Mouse (Mus musculus) midbrain, postnatal 0 days (tissue): Measurements from ENCODE around the gene Tfap2c. TPM values are rescaled to one million over a fixed set of nuclear protein-coding genes. Genes with fewer than 3 reads are reported as not detected.

Experiments used
- ATAC-seq: fragments of 200-750 bp; cut with Nextera tagmentation; 2 replicates; pipeline ENCODE4 v1.8.0; 2017; ENCODE audit warnings: moderate number of reproducible peaks, mild to moderate bottlenecking, moderate TSS enrichment, moderate library complexity; ENCODE audit not compliant: low FRiP score
- DNase-seq: peaks from one replicate; pipeline ENCODE4 v3.0.0-alpha.2; 2015; ENCODE audit warnings: low spot score
- H3K27ac ChIP-seq: fragments of 300-500 bp; sonication (generic); 2 replicates; pipeline ENCODE4 v1.5.1; 2014; ENCODE audit warnings: low read depth, mild to moderate bottlenecking, low read length, mixed read lengths
- H3K27me3 ChIP-seq: fragments of 300-500 bp; sonication (generic); 2 replicates; pipeline ENCODE4 v1.6.1; 2014; ENCODE audit warnings: low read length, control low read depth, mixed read lengths; ENCODE audit not compliant: insufficient read depth
- H3K36me3 ChIP-seq: fragments of 300-500 bp; sonication (generic); 2 replicates; pipeline ENCODE4 v1.6.1; 2014; ENCODE audit warnings: low read length, control low read depth, mixed read lengths; ENCODE audit not compliant: insufficient read depth
- H3K4me1 ChIP-seq: fragments of 300-500 bp; sonication (generic); 2 replicates; pipeline ENCODE4 v1.6.1; 2014; ENCODE audit warnings: mild to moderate bottlenecking, control low read depth, antibody characterized with exemption, low read length, mixed read lengths; ENCODE audit not compliant: insufficient read depth
- H3K4me2 ChIP-seq: fragments of 300-500 bp; sonication (generic); 2 replicates; pipeline ENCODE4 v1.6.1; 2014; ENCODE audit warnings: low read depth, mild to moderate bottlenecking, low read length, mixed read lengths; ENCODE audit not compliant: poor library complexity, severe bottlenecking
- H3K4me3 ChIP-seq: fragments of 300-500 bp; sonication (generic); 2 replicates; pipeline ENCODE4 v1.5.1; 2014; ENCODE audit warnings: low read depth, mild to moderate bottlenecking, low read length, moderate library complexity
- H3K9ac ChIP-seq: fragments of 300-500 bp; sonication (generic); replicated peaks from 2 replicates; pipeline ENCODE4 v1.6.1; 2014; ENCODE audit warnings: mild to moderate bottlenecking, low read length, moderate library complexity, mixed read lengths; ENCODE audit not compliant: poor library complexity, severe bottlenecking
- H3K9me3 ChIP-seq: fragments of 300-500 bp; sonication (generic); 2 replicates; pipeline ENCODE4 v1.6.1; 2016; ENCODE audit warnings: low read length, control low read depth
- CTCF ChIP-seq: IDR thresholded peaks from 2 replicates; pipeline ENCODE4 v1.5.1; 2016; ENCODE audit warnings: antibody characterized with exemption, mild to moderate bottlenecking
- WGBS: fragments of 180-500 bp; shearing (Covaris S2); extraction: QIAGEN DNeasy Blood & Tissue Kit; methylation state at CpG from one replicate; pipeline ENCODE4 v1.1.7; 2014; 5-methylcytosine and 5-hydroxymethylcytosine counted together
- polyA plus RNA-seq: library from polyadenylated mRNA; unstranded; fragments of >200 nt; fragmentation: Nextera tagmentation; extraction: Ambion mirVana; gene quantifications from 2 replicates; pipeline ENCODE4 v1.2.1, GENCODE M21; 2015
- total RNA-seq: library from RNA; depleted of rRNA; stranded (reverse); fragments of >200 nt; gene quantifications from 2 replicates; pipeline ENCODE4 v1.2.3, GENCODE M21; 2014

The Tfap2c gene
- total and polyA plus RNA-seq, 2 experiments from 2014 or later = not detected

GRCm38 (mm10) chr2:172548672-172549255, 629 bp upstream of the Tfap2c start:
- no peak for DNase-seq
- peaks cover 77% of the 10 kb centered on the region for H3K27me3 ChIP-seq
- no peaks in the 10 kb centered on the region for H3K4me1 ChIP-seq
- H3K27ac ChIP-seq = no peak overlapping the region
- H3K9me3 ChIP-seq = no peaks in the 10 kb centered on the region
- H3K9ac ChIP-seq = no peak overlapping the region
- no peaks in the 10 kb centered on the region for H3K36me3 ChIP-seq
- no peak overlapping the region for H3K4me2 ChIP-seq
- no peak for ATAC-seq
- TF ChIP-seq CTCF = no peak
- H3K4me3 ChIP-seq = no peak overlapping the region
- under 1% methylated on average over 27 of the region's 27 CpGs for WGBS

GRCm38 (mm10) chr2:172550364-172551080, 1.1 kb downstream of the Tfap2c start:
- Histone ChIP-seq H3K4me1 (no peaks in the 10 kb centered on the region), H3K27ac (no peak overlapping the region), H3K9me3 (no peaks in the 10 kb centered on the region), H3K27me3 (peaks cover 83% of the 10 kb centered on the region), H3K36me3 (no peaks in the 10 kb centered on the region), H3K4me3 (no peak overlapping the region), H3K9ac (no peak overlapping the region), H3K4me2 (no peak overlapping the region)
- TF ChIP-seq CTCF = peak; percentile 67
- 1% methylated on average over 52 of the region's 62 CpGs for WGBS
- peak; percentile 38 for DNase-seq
- ATAC-seq = no peak

- WGBS = under 1% methylated on average over 57 of the region's 57 CpGs
- H3K4me1 ChIP-seq = no peaks in the 10 kb centered on the region
- H3K9me3 ChIP-seq = no peaks in the 10 kb centered on the region
- H3K27ac ChIP-seq = no peak overlapping the region
- H3K36me3 ChIP-seq = no peaks in the 10 kb centered on the region
- DNase-seq = no peak
- no peak overlapping the region for H3K9ac ChIP-seq
- H3K4me3 ChIP-seq = no peak overlapping the region
- no peak for TF ChIP-seq CTCF
- H3K4me2 ChIP-seq = no peak overlapping the region
- ATAC-seq = no peak
- H3K27me3 ChIP-seq = peaks cover 83% of the 10 kb centered on the region
Observed at GRCm38 (mm10) chr2:172551081-172551720, 1.8 kb downstream of the Tfap2c start.

- Histone ChIP-seq H3K4me2 (no peak overlapping the region), H3K4me3 (no peak overlapping the region), H3K9ac (no peak overlapping the region), H3K4me1 (no peaks in the 10 kb centered on the region), H3K9me3 (no peaks in the 10 kb centered on the region), H3K27ac (no peak overlapping the region), H3K36me3 (no peaks in the 10 kb centered on the region), H3K27me3 (peaks cover 77% of the 10 kb centered on the region)
- ATAC-seq = no peak
- 4% methylated on average over 14 of the region's 14 CpGs for WGBS
- no peak for DNase-seq
- no peak for TF ChIP-seq CTCF
Observed at GRCm38 (mm10) chr2:172551872-172552271, 2.5 kb downstream of the Tfap2c start.

- no peak overlapping the region for H3K4me3 ChIP-seq
Observed at GRCm38 (mm10) chr2:172552666-172553065, 3.3 kb downstream of the Tfap2c start.

GRCm38 (mm10) chr2:172554211-172554610, 4.8 kb downstream of the Tfap2c start:
- Histone ChIP-seq H3K9me3 (no peaks in the 10 kb centered on the region), H3K36me3 (no peaks in the 10 kb centered on the region), H3K27me3 (peaks cover 71% of the 10 kb centered on the region), H3K9ac (no peak overlapping the region), H3K4me1 (no peaks in the 10 kb centered on the region), H3K4me3 (no peak overlapping the region), H3K4me2 (no peak overlapping the region), H3K27ac (no peak overlapping the region)
- DNase-seq (no peak), ATAC-seq (no peak)
- no peak for TF ChIP-seq CTCF
- 57% methylated on average over 9 of the region's 9 CpGs for WGBS

More at GRCm38 (mm10) chr2:172552666-172553065, 3.3 kb downstream of the Tfap2c start:
- Histone ChIP-seq H3K27ac (no peak overlapping the region), H3K36me3 (no peaks in the 10 kb centered on the region), H3K9me3 (no peaks in the 10 kb centered on the region), H3K9ac (no peak overlapping the region), H3K27me3 (peaks cover 69% of the 10 kb centered on the region), H3K4me1 (no peaks in the 10 kb centered on the region), H3K4me2 (no peak overlapping the region)
- WGBS = 2% methylated on average over 6 of the region's 6 CpGs
- DNase-seq (no peak), ATAC-seq (no peak)
- no peak for TF ChIP-seq CTCF
